Mouse (Mus musculus) heart, adult 2 months (tissue): ENCODE data around the gene Zfp296.

Experiments used
- CTCF ChIP-seq: fragments of 200-600 bp; IDR thresholded peaks from 2 replicates; pipeline ENCODE4 v1.8.1; 2022; ENCODE audit warnings: antibody characterized with exemption, mild to moderate bottlenecking, moderate library complexity
- EP300 ChIP-seq: fragments of 200-500 bp; IDR thresholded peaks from 2 replicates; pipeline ENCODE4 v1.6.1; 2011; ENCODE audit warnings: low read depth, low read length, control low read depth; ENCODE audit not compliant: insufficient read depth

DNA sequence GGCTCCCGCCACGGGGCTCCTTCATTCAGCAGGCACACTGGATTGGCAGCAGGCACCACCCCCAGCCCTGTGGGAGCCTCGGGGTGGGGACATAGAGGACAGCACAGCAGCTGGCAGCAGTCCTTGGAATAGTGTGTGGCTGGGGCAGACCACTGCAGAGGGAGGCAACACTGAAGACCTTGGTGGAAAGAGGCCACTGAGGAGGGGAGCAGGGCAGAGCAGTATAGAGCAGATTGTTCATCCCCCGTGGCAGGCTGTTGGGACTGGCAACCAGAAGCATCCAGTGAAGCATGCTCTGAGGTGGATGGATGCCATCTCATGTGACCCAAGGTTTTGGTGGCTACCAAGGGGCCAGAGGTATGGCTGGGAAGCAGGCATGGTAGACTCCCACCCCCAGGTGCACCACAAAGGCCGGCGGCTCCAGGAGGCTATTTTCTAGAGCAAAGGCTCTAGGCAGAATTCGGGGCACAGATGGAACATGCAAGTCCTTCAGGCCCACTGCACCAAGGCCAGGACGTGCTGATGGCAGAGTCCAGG is 34.9 kb upstream of the Zfp296 start:
- TF ChIP-seq CTCF (no peak), EP300 (no peak)
